Mouse (Mus musculus): Measurements from ENCODE around the gene Maml2. TPM values are rescaled to one million over a fixed set of nuclear protein-coding genes. Genes with fewer than 3 reads are reported as not detected.

The Maml2 gene
- polyA plus RNA-seq, 1 experiment from 2014 or later, result 9.9 TPM

DNA sequence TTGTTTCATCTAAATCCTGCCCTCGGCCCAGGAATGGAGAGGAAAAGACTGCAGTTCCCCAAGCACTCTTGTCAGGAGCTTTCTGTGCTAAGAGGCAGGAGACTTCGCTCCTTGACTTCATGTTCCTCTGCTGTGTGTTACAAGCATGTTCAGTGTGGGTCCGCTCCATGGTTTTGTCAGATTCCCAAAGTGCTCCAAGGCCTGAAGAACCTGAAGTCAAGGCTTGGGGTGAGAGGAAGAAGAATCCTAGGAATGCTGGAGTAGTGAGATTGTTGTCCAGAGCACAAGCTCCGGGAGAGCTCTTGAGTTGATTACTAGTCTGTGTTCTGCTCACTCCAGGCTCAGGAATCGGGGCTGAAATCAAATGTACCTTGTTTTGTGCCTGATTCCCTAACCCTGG, 17.6 kb downstream of the Maml2 start:
- 80% methylated on average over 5 of the region's 5 CpGs for WGBS
- Histone ChIP-seq H3K4me1 (ENCODE audit: control insufficient read depth, insufficient read depth, low read length) (peaks cover 7% of the 10 kb centered on the region), H3K27me3 (ENCODE audit: control insufficient read depth, insufficient read depth, low read depth, low read length) (no peaks in the 10 kb centered on the region), H3K4me2 (ENCODE audit: low read length) (no peak overlapping the region), H3K9ac (ENCODE audit: low read depth, low read length) (no peak overlapping the region), H3K4me3 (ENCODE audit: low read depth, low read length) (no peak overlapping the region), H3K27ac (ENCODE audit: low read length) (no peak overlapping the region), H3K36me3 (ENCODE audit: control insufficient read depth, insufficient read depth, low read length) (no peaks in the 10 kb centered on the region), H3K9me3 (replicated peaks; ENCODE audit: control insufficient read depth, low read length, poor library complexity, severe bottlenecking) (no peaks in the 10 kb centered on the region)
- no peak for ATAC-seq

- no peak for ATAC-seq
- Histone ChIP-seq H3K27me3 (ENCODE audit: control insufficient read depth, insufficient read depth, low read depth, low read length) (no peaks in the 10 kb centered on the region), H3K36me3 (ENCODE audit: control insufficient read depth, insufficient read depth, low read length) (no peaks in the 10 kb centered on the region), H3K9me3 (replicated peaks; ENCODE audit: control insufficient read depth, low read length, poor library complexity, severe bottlenecking) (no peaks in the 10 kb centered on the region), H3K4me2 (ENCODE audit: low read length) (no peak overlapping the region), H3K9ac (ENCODE audit: low read depth, low read length) (no peak overlapping the region), H3K4me1 (ENCODE audit: control insufficient read depth, insufficient read depth, low read length) (peaks cover 2% of the 10 kb centered on the region; the same call in 1 of the 2 replicates), H3K4me3 (ENCODE audit: low read depth, low read length) (no peak overlapping the region), H3K27ac (ENCODE audit: low read length) (no peak overlapping the region)
- 86% methylated on average over 2 of the region's 2 CpGs for WGBS
Observed at GRCm38 (mm10) chr9:13319566-13319965, 21.8 kb downstream of the Maml2 start.

GRCm38 (mm10) chr9:13320800-13321364, 23.1 kb downstream of the Maml2 start:
- Histone ChIP-seq H3K27ac (ENCODE audit: low read length) (no peak overlapping the region), H3K4me3 (ENCODE audit: low read depth, low read length) (no peak overlapping the region), H3K4me1 (ENCODE audit: control insufficient read depth, insufficient read depth, low read length) (no peaks in the 10 kb centered on the region), H3K9me3 (replicated peaks; ENCODE audit: control insufficient read depth, low read length, poor library complexity, severe bottlenecking) (no peaks in the 10 kb centered on the region), H3K9ac (ENCODE audit: low read depth, low read length) (no peak overlapping the region), H3K36me3 (ENCODE audit: control insufficient read depth, insufficient read depth, low read length) (no peaks in the 10 kb centered on the region), H3K27me3 (ENCODE audit: control insufficient read depth, insufficient read depth, low read depth, low read length) (no peaks in the 10 kb centered on the region), H3K4me2 (ENCODE audit: low read length) (no peak overlapping the region)
- ATAC-seq, result no peak
- WGBS, result 86% methylated on average over 5 of the region's 5 CpGs

DNA sequence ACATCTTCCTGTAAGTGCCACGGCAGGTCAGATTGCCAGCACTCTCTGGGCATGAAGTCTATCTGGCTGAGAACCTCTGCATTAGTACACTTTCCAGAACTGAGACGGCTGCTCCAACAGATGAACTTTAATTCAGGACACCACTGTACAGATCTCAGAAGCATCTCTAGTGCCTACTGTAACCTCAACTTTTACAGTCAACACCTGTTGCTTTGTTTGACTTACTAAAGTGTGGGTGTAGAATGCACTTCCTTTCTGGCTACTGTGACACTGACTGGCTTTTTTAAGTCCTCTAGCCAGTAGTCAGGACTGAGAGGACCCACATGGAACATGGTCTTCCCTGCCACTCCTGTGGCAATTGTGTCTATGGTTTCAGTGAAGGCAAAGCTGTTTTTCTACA, 25.3 kb downstream of the Maml2 start:
- no peak for ATAC-seq
- Histone ChIP-seq H3K4me1 (ENCODE audit: control insufficient read depth, insufficient read depth, low read length) (no peaks in the 10 kb centered on the region), H3K27ac (ENCODE audit: low read length) (no peak overlapping the region), H3K27me3 (ENCODE audit: control insufficient read depth, insufficient read depth, low read depth, low read length) (no peaks in the 10 kb centered on the region), H3K4me3 (ENCODE audit: low read depth, low read length) (no peak overlapping the region), H3K4me2 (ENCODE audit: low read length) (no peak overlapping the region), H3K9me3 (replicated peaks; ENCODE audit: control insufficient read depth, low read length, poor library complexity, severe bottlenecking) (no peaks in the 10 kb centered on the region), H3K9ac (ENCODE audit: low read depth, low read length) (no peak overlapping the region), H3K36me3 (ENCODE audit: control insufficient read depth, insufficient read depth, low read length) (no peaks in the 10 kb centered on the region)
- 81% methylated on average over 2 of the region's 2 CpGs for WGBS

DNA sequence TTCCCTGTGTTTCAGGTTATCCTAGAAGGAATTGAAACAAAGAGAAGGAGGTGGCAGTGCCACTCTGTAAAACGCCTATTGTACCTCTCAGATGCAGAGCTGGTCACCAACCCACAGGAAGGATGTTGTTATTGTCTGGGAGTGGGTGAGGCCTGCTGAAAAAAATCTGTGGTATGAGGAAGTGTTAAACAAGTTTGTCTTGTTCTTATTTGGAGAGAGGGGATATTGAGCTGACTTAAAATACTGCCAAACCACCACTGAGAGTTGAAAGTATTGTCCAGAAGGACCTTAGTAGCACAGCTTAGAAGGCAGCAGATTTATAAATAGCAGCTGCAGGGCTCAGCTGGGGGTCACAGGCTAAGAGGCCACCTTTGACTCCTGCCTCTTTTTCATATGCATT, 25.9 kb downstream of the Maml2 start:
- Histone ChIP-seq H3K27ac (ENCODE audit: low read length) (no peak overlapping the region), H3K9me3 (replicated peaks; ENCODE audit: control insufficient read depth, low read length, poor library complexity, severe bottlenecking) (no peaks in the 10 kb centered on the region), H3K36me3 (ENCODE audit: control insufficient read depth, insufficient read depth, low read length) (no peaks in the 10 kb centered on the region)

DNA sequence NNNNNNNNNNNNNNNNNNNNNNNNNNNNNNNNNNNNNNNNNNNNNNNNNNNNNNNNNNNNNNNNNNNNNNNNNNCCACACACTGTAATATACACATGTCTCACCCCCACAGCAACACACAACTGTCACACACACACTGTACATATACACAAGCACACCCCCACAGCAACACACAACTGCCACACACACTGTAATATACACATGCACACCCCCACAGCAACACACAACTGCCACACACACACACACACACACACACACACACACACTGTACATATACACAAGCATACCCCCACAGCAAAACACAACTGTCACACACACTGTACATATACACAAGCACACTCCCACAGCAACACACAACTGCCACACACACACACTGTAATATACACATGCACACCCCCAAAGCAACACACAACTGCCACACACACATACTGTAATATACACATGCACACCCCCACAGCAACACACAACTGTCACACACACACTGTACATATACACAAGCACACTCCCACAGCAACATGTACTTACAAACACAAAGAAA, 116.5 kb downstream of the Maml2 start:
- Histone ChIP-seq H3K4me3 (ENCODE audit: low read depth, low read length) (no peak overlapping the region), H3K9me3 (replicated peaks; ENCODE audit: control insufficient read depth, low read length, poor library complexity, severe bottlenecking) (no peaks in the 10 kb centered on the region), H3K27ac (ENCODE audit: low read length) (no peak overlapping the region), H3K27me3 (ENCODE audit: control insufficient read depth, insufficient read depth, low read depth, low read length) (no peaks in the 10 kb centered on the region), H3K36me3 (ENCODE audit: control insufficient read depth, insufficient read depth, low read length) (no peaks in the 10 kb centered on the region), H3K4me1 (ENCODE audit: control insufficient read depth, insufficient read depth, low read length) (no peaks in the 10 kb centered on the region), H3K4me2 (ENCODE audit: low read length) (no peak overlapping the region), H3K9ac (ENCODE audit: low read depth, low read length) (no peak overlapping the region)
- no peak for ATAC-seq

More for the DNA sequence above, 25.9 kb downstream of the Maml2 start:
- Histone ChIP-seq H3K9ac (ENCODE audit: low read depth, low read length) (no peak overlapping the region), H3K27me3 (ENCODE audit: control insufficient read depth, insufficient read depth, low read depth, low read length) (no peaks in the 10 kb centered on the region), H3K4me1 (ENCODE audit: control insufficient read depth, insufficient read depth, low read length) (no peaks in the 10 kb centered on the region), H3K4me3 (ENCODE audit: low read depth, low read length) (no peak overlapping the region), H3K4me2 (ENCODE audit: low read length) (no peak overlapping the region)
- 33% methylated on average over 1 of the region's 1 CpGs for WGBS
- ATAC-seq, result no peak

DNA sequence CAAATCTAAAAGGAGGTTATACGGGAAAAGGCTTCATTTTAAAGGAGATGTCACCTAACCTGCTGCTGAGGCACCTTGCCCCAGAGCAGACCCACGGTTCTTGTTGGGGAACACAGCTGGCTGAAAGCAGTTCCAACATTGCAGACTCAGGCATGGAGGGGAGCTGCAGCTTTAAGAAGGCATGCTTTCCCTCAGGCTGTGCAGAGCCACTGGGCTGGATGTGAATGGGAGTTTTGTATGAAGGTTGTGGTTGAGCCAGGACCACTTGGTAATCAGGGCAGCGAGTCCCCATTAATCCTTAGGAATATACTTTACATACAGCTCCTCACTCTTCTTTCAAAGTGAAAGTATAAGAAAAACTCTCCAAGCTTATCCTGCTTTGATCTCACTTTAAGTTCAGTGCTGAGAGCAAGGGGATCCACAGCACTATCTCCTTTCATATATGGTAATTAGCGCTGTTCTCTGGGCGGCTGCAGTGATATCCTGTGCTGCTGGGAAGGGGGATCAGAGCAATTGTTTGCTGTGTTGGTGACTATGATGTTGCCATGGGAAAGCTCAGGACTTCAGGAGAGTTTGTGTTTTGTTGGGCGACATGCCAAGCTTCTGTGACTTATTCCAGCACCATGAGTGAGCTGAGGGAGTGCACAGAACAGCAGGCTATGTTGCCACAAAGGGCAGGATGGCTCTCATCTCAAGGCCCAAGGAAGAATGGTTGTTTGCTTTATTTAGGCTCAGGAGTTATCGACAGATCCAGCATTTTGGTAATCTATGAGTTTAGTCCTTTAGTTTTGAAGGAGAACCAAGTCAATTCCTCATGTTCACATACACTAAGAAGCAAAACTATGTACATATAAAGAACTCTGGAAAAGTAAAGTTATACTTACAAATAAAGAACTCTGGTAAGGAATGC, 127.5 kb downstream of the Maml2 start:
- H3K27me3 ChIP-seq (ENCODE audit: control insufficient read depth, insufficient read depth, low read depth, low read length), result no peaks in the 10 kb centered on the region
- H3K9me3 ChIP-seq (replicated peaks; ENCODE audit: control insufficient read depth, low read length, poor library complexity, severe bottlenecking), result no peaks in the 10 kb centered on the region
- WGBS, result 5% methylated on average over 7 of the region's 7 CpGs
- H3K27ac ChIP-seq (ENCODE audit: low read length), result peak overlapping the region; percentile 69
- peaks cover 10% of the 10 kb centered on the region for H3K4me1 ChIP-seq (ENCODE audit: control insufficient read depth, insufficient read depth, low read length)
- no peaks in the 10 kb centered on the region for H3K36me3 ChIP-seq (ENCODE audit: control insufficient read depth, insufficient read depth, low read length)
- peak overlapping the region; percentile 17 for H3K4me2 ChIP-seq (ENCODE audit: low read length)
- peak; percentile 95 for ATAC-seq
- no peak overlapping the region for H3K9ac ChIP-seq (ENCODE audit: low read depth, low read length)
- no peak overlapping the region for H3K4me3 ChIP-seq (ENCODE audit: low read depth, low read length)

DNA sequence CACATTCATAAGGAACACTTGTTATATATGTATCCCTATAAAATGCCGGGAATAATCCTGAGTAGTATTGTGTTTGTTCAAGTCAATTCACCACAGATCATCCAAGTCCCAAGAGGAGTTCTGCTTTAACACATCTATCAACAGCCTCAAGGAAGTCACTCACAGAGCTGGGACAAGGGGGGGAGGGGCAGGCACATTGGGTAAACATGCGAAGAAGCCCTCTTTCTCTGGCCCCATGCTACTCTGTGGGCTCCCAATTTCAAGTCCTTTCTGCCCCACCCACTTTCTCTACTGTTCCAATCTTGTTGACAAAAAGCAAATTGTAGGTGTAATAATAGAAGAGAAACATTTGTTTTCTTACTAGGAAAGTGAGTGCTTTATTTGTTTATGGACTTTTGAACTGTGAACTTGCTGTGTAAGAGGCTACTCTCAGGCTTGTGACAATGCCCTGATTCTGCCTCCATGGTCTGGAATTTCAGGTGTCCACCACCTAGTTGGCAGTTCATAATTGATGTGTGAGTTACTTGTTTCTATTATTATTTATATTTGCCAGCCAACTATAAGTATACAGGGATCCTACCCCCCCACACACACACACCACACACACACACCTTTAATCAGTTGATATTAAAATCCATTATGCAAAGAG, 131.8 kb downstream of the Maml2 start:
- no peak overlapping the region for H3K4me2 ChIP-seq (ENCODE audit: low read length)
- H3K4me3 ChIP-seq (ENCODE audit: low read depth, low read length), result no peak overlapping the region
- no peak overlapping the region for H3K27ac ChIP-seq (ENCODE audit: low read length)
- H3K9me3 ChIP-seq (replicated peaks; ENCODE audit: control insufficient read depth, low read length, poor library complexity, severe bottlenecking), result no peaks in the 10 kb centered on the region
- ATAC-seq, result no peak
- 50% methylated on average over 2 of the region's 2 CpGs for WGBS
- peaks cover 10% of the 10 kb centered on the region for H3K4me1 ChIP-seq (ENCODE audit: control insufficient read depth, insufficient read depth, low read length)
- no peak overlapping the region for H3K9ac ChIP-seq (ENCODE audit: low read depth, low read length)
- H3K27me3 ChIP-seq (ENCODE audit: control insufficient read depth, insufficient read depth, low read depth, low read length), result no peaks in the 10 kb centered on the region
- H3K36me3 ChIP-seq (ENCODE audit: control insufficient read depth, insufficient read depth, low read length), result no peaks in the 10 kb centered on the region

GRCm38 (mm10) chr9:13430302-13430701, 132.5 kb downstream of the Maml2 start:
- Histone ChIP-seq H3K27me3 (ENCODE audit: control insufficient read depth, insufficient read depth, low read depth, low read length) (no peaks in the 10 kb centered on the region), H3K4me3 (ENCODE audit: low read depth, low read length) (no peak overlapping the region), H3K4me1 (ENCODE audit: control insufficient read depth, insufficient read depth, low read length) (peaks cover 3% of the 10 kb centered on the region), H3K36me3 (ENCODE audit: control insufficient read depth, insufficient read depth, low read length) (no peaks in the 10 kb centered on the region), H3K9me3 (replicated peaks; ENCODE audit: control insufficient read depth, low read length, poor library complexity, severe bottlenecking) (no peaks in the 10 kb centered on the region), H3K9ac (ENCODE audit: low read depth, low read length) (no peak overlapping the region), H3K4me2 (ENCODE audit: low read length) (no peak overlapping the region), H3K27ac (ENCODE audit: low read length) (no peak overlapping the region)
- 84% methylated on average over 6 of the region's 6 CpGs for WGBS
- no peak for ATAC-seq

Data from midbrain, embryonic 16.5 days (tissue).